Mouse (Mus musculus) thymus, postnatal 25 days (tissue): Measurements from ENCODE around the gene Arhgap27.

ENCODE experiments used
- DNase-seq: peaks from one replicate; pipeline ENCODE4 v3.0.0; 2022

Arhgap27 gene

DNA sequence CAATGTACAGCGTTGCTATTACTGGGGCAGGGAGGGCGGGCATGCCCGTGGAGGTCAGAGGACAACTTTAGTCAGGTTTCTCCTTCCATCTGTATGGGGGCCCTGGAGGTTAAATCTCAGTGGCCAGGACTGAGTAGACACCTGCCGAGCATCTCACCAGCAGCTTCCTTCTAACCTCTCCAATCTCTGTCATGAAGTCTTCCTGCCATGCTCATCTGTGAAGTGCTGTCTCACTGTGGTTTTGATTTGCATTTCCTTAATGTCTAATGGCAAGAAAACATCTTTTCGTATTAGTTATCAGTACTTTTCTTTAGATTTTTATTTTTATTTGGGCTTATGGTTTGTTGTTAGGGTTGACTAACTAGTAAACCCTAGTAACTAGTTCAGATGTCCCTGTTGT lies 17.0 kb upstream of the Arhgap27 start:
- DNase-seq = no peak

GRCm38 (mm10) chr11:103378341-103378740 lies 14.8 kb upstream of the Arhgap27 start:
- DNase-seq = no peak

GRCm38 (mm10) chr11:103375772-103376171 lies 12.3 kb upstream of the Arhgap27 start:
- DNase-seq = no peak

DNA sequence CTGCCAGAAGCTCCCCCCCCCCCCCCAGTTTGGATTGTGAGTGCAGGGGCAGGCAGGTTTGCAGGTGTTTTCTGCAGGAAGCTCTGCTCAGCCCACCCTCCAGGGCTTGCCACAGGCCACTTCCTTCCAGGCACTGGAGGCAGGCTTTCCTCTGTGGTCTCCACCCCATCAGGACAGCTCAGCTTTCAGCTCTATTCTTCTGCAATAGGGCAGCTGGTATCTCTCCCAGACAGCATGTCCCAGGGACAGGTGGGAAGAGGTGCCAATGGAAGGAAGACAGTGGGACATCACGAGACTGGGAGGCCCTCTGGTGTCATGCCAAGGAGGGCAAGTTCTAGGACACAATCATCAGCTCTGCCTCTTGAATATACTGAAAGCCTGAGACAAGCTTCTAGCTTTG lies 11.8 kb upstream of the Arhgap27 start:
- peak; percentile 76 for DNase-seq

GRCm38 (mm10) chr11:103373922-103374321 lies 10.4 kb upstream of the Arhgap27 start:
- DNase-seq = no peak

GRCm38 (mm10) chr11:103372561-103372960 lies 9.1 kb upstream of the Arhgap27 start:
- no peak for DNase-seq

DNA sequence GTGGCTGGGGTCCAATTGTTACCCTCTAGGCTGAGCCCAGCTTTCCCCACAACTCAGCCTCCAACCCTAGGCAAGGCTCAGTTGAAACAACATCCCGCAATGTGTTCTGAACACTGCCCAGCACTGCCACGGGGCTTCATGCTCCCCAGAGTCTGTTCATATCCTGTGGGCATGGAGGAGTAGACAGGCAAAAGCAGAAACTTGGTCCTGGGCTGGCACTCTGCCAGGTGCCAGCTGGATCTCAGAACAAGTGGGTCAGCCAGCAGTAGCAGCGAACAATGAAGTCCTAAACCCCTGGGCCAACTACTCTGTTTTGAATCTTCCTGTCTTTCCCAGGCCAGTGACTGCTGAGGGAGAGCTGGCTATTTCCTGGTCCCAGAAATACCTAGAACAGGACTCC lies 8.6 kb upstream of the Arhgap27 start:
- DNase-seq = no peak

DNA sequence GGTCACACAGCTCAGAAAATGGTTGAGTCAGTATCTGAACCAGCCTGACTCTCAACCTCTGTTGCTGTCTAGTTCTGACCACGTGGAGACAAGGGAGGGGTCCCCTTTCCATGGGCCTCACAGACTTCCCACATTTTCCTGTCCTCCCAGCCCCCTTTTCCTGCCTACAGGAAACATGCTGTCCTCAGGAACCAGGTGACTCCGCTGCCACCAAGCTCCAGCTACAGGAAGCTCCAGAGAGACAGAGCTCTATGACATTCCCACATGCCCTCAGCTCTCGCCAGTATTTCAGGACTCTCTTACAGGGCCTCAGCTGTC lies 7.7 kb upstream of the Arhgap27 start:
- no peak for DNase-seq

DNA sequence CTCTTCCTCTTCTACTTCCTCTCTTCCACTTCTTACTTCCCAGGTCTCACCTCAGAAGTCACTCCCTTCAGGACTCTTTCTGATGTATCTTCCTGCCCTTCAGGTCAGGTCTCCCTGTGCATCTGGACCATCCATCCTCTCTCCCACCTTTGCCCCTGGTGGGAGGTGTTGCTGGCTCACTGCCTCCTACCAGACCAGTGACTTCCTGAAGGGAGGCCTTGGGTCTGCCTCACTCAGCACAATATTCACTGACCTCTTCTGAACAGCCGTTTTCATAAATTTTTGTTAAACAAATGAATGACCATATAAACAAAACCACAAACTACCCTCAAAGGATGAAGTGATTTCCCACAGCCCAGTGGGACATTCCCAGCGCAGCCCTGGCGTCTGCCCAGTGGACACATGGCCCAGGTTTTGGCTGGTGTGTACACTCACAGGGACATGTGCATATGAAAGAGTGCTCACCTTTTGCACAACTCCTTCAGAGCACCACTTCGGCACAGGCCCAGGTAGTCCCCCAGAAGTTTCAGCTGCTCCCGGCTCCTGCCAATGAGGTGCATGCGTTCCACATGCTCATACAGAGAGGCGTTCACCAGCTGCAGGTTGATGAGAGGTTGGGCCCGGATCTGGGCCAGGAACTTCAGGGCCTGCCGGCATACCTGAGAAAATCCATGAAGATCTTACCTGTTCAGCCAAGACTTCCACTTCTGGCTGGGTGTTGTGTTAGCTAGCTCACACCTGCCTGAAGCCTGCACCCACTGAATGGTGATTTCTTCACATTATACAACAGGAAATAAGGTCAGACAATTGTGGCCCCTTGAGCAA lies 7.1 kb upstream of the Arhgap27 start:
- DNase-seq = no peak

DNA sequence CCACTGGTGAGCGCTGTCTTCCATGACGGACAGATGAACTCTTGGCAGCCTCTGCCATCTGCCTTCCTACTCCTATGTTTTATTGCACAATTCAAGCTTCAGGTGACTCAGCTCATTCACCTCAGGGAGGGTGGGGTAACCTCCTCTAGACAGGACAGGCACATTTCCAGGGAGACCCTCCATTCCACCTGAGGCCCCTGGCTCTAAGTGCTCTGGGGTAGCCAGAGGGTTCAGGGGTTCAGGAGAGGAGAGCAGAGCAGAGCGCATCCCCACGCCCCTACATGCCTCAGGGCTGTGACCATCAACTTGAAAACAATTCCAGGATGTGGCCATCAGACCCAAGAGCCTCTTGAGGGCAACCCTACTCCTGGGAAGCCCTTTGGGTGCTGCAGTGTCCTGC lies 2.0 kb upstream of the Arhgap27 start:
- no peak for DNase-seq

- DNase-seq = no peak
Measured at GRCm38 (mm10) chr11:103365022-103365421, 1.5 kb upstream of the Arhgap27 start.

- DNase-seq = no peak
Measured at GRCm38 (mm10) chr11:103364335-103364734, 843 bp upstream of the Arhgap27 start.

DNA sequence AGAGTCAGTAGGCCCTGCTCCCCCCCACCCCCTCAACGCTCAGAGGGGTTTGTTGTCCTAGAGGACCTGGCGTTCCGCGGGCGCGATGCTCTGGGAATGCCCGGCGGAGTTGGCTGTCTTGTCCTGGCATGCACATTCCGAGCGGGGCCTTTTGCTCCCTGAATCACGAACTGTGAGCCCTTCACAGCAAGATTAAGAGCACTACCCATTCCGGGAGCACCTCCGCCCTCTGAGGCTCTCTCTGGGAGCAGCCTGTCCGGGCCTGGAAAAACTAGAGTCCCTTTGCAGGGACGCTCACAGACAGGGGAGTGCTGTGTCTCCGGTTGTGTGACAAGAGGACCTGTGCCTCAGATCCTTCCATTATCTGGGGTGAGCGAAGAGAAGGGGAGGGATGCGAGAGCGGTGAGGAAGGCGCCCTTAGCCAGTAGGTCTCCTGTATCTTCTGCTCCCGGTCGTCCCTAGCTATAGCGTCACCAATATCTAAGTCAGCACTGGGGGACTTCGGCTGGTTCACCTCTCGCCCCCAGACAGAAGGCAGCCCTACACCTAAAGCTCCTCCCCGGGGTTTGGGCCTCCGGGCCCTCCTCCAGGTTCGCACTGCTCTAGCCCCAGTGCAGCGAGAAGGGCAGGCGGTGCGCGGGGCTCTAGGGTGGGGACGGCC lies 841 bp downstream of the Arhgap27 start:
- DNase-seq = no peak

DNA sequence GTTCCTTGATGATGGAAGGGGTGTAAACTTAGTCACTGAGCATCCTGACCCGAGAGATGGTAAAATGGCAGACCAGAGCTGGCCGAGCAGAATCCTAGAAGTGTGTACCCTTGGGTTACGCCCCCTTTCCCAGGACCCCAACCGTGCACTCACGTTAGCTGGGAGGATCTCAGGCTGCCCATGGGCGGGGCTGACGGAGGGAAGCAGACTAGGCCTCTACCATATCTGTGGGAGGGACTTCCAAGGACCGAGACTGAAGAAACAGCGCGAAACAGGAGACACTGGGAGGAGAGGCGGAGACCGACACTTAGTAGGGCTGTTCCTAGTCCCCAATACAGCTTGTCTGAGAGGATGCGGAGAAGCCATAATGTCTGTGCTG lies 1.4 kb downstream of the Arhgap27 start:
- DNase-seq = no peak

GRCm38 (mm10) chr11:103361396-103362053 lies 2.0 kb downstream of the Arhgap27 start:
- DNase-seq = no peak

- no peak for DNase-seq
Measured at GRCm38 (mm10) chr11:103360661-103361081, 2.8 kb downstream of the Arhgap27 start.

DNA sequence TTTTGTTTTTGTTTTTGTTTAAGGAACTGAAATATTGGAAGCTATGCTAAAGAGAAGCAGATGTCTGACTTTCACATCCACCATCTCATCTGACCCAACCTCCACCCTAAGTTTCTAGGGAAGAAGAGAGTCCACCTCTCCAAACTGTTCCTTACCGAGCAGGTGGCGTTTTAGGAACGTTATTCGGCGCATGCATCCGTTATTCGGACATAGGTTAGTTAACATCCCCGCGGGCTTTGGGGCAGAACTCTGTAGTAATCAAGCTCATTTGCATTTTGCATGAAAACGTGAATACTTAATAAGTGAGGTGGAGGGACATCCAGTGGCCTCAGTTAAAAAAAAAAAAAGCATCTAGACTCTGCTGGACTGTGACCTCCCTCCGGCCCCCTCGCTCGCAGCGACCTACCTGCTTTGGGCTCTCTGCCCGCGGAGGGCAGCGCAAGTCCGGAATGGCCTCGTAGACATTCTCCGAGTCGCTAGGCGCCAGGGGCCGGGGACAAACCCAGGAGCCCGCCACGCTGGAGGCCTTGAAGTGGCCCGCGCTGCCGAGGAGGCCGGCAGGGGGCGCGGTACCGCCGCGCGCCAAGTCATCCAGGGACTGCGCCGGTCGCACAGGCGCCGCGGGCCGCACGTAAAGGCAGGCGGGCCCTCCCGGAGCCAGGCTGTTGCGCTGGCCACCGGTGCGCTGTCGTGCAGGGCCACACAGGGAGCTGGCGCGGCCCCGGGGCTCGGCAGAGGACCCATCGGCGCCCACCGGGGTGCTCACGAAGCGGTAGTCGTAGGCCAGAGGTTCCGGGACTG lies 3.5 kb downstream of the Arhgap27 start:
- DNase-seq = peak; percentile 89

GRCm38 (mm10) chr11:103359122-103359521 lies 4.4 kb downstream of the Arhgap27 start:
- DNase-seq = peak; percentile 84

- no peak for DNase-seq
Measured at GRCm38 (mm10) chr11:103358316-103358715, 5.2 kb downstream of the Arhgap27 start.

GRCm38 (mm10) chr11:103357710-103358109 lies 5.8 kb downstream of the Arhgap27 start:
- DNase-seq = no peak

GRCm38 (mm10) chr11:103356938-103357670 lies 6.4 kb downstream of the Arhgap27 start:
- no peak for DNase-seq

GRCm38 (mm10) chr11:103356032-103356571 lies 7.4 kb downstream of the Arhgap27 start:
- no peak for DNase-seq
